Mouse (Mus musculus): Measurements from ENCODE around the gene Pdgfra. TPM values are rescaled to one million over a fixed set of nuclear protein-coding genes. Genes with fewer than 3 reads are reported as not detected.

The Pdgfra gene
- polyA plus RNA-seq (2014; fragmentation: Nextera tagmentation; extraction: Ambion mirVana), result 24.1 and 26.1 TPM in 2 replicates

DNA sequence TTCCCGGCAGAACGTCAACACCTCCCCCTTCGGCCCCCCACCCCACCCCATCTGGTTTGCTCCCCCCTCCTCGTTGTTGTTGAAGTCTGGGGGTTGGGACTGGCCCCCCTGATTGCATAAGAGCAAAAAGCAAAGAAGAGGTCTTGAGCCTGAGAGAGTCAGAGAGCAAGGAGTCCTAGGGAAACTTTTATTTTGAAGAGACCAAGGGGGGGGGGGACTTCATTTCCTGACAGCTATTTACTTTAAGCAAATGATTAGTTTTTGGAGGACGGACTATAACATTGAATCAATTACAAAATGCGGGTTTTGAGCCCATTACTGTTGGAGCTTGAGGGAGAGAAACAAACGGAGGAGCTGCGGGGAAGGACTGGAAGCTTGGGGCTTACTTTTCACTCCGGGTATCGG is at the start of gene Pdgfra:
Pdgfra (plus strand) TSS at position 272 of the 405 bp plus-strand sequence.
- Histone ChIP-seq H3K4me2 (replicated peaks) (peak within 1 kb of the TSS; percentile 41), H3K36me3 (replicated peaks; ENCODE audit: control insufficient read depth, insufficient read depth) (no peaks in the 10 kb centered on the region), H3K27me3 (ENCODE audit: control insufficient read depth, insufficient read depth, low read length) (peaks cover 92% of the 10 kb centered on the region), H3K27ac (0 out of 2 replicates have a peak within 1 kb of the TSS, but pooled peaks have one; percentile 28), H3K9ac (peak within 1 kb of the TSS; percentile 16; the same call in 1 of the 2 replicates), H3K4me1 (replicated peaks; ENCODE audit: control insufficient read depth, insufficient read depth, low read length) (peaks cover 23% of the 10 kb centered on the region; the same call in 1 of the 2 replicates), H3K9me3 (ENCODE audit: control insufficient read depth, low read length) (no peaks in the 10 kb centered on the region), H3K4me3 (replicated peaks; ENCODE audit: low read length) (peak within 1 kb of the TSS; percentile 23)
- 1% methylated on average over 10 of the region's 10 CpGs for WGBS
- no peak for ATAC-seq (ENCODE audit: low FRiP score)
- DNase-seq (ENCODE audit: low spot score), result no peak

DNA sequence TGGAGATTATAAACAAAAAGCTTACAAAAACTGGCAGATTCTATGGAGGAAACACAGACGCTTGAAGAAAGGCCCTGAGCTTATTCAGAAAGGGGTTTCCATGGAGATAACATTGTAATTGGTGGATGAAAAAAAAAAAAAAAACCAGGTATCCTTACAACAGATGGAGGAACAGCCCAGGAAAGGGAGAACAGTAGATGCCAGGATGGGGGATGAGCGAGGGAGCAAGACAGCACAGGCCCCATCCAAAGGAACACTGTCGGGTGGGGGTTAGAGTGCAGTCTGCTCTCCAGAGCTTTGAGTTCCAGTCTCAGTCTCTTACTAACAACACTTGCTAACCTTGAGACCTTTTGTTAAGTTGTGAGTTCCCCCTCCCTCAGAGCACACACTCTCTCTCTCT is 45.6 kb upstream of the Pdgfra start:
- Histone ChIP-seq H3K4me3 (replicated peaks; ENCODE audit: low read length) (no peak overlapping the region), H3K27ac (no peak overlapping the region), H3K4me1 (replicated peaks; ENCODE audit: control insufficient read depth, insufficient read depth, low read length) (no peaks in the 10 kb centered on the region), H3K9me3 (ENCODE audit: control insufficient read depth, low read length) (peaks cover 11% of the 10 kb centered on the region; the same call in 1 of the 2 replicates), H3K4me2 (replicated peaks) (no peak overlapping the region), H3K27me3 (ENCODE audit: control insufficient read depth, insufficient read depth, low read length) (no peaks in the 10 kb centered on the region), H3K9ac (no peak overlapping the region), H3K36me3 (replicated peaks; ENCODE audit: control insufficient read depth, insufficient read depth) (no peaks in the 10 kb centered on the region)
- ATAC-seq (ENCODE audit: low FRiP score) (no peak), DNase-seq (ENCODE audit: low spot score) (no peak)
- 53% methylated on average over 3 of the region's 3 CpGs for WGBS

DNA sequence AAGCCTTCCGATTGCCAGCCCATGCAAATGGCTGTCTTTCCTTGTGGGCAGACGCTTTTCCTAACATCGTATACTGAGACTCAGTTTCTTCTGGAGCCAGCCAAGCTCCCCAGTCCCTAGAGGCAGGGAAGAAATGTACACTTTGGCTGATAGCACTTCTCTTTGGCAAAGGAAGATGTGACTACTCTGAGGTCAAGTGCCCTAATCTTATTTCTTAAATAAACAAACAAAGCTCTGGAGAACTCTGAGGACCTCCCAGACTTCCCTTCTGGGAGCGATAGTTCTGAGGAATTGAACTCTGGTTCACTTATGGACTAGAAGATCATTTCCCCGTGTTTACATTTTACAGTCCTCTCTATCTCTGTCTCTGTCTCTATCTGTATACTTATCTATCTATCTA is 42.7 kb upstream of the Pdgfra start:
- H3K27me3 ChIP-seq (ENCODE audit: control insufficient read depth, insufficient read depth, low read length), result no peaks in the 10 kb centered on the region
- no peak overlapping the region for H3K4me3 ChIP-seq (replicated peaks; ENCODE audit: low read length)
- no peaks in the 10 kb centered on the region for H3K36me3 ChIP-seq (replicated peaks; ENCODE audit: control insufficient read depth, insufficient read depth)
- H3K4me2 ChIP-seq (replicated peaks), result no peak overlapping the region
- H3K4me1 ChIP-seq (replicated peaks; ENCODE audit: control insufficient read depth, insufficient read depth, low read length), result no peaks in the 10 kb centered on the region
- 75% methylated on average over 5 of the region's 5 CpGs for WGBS
- H3K9me3 ChIP-seq (ENCODE audit: control insufficient read depth, low read length), result peaks cover 11% of the 10 kb centered on the region; the same call in 1 of the 2 replicates
- DNase-seq (ENCODE audit: low spot score) (no peak), ATAC-seq (ENCODE audit: low FRiP score) (no peak)
- H3K27ac ChIP-seq, result no peak overlapping the region
- no peak overlapping the region for H3K9ac ChIP-seq

DNA sequence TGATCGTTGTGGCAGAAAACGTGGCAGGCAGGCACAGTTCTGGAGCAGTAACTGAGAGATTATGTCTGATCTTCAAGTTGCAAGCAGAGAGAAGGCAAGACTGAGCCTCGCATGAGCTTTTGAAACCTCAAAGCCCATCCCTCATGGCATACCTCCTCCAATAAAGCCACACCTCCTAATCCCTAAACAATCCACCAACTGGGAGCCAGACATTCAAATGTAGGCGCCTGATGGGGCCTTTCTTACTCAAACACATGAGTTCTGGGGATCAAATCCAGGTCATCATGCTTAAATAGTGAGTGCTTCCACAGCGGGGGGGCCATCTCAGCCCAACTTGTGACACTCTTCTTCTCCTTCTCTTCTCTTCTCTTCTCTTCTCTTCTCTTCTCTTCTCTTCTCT is 40.3 kb upstream of the Pdgfra start:
- Histone ChIP-seq H3K4me2 (replicated peaks) (no peak overlapping the region), H3K9ac (no peak overlapping the region), H3K9me3 (ENCODE audit: control insufficient read depth, low read length) (peaks cover 11% of the 10 kb centered on the region; the same call in 1 of the 2 replicates), H3K4me3 (replicated peaks; ENCODE audit: low read length) (no peak overlapping the region), H3K27me3 (ENCODE audit: control insufficient read depth, insufficient read depth, low read length) (no peaks in the 10 kb centered on the region), H3K4me1 (replicated peaks; ENCODE audit: control insufficient read depth, insufficient read depth, low read length) (no peaks in the 10 kb centered on the region), H3K36me3 (replicated peaks; ENCODE audit: control insufficient read depth, insufficient read depth) (no peaks in the 10 kb centered on the region), H3K27ac (no peak overlapping the region)
- no peak for DNase-seq (ENCODE audit: low spot score)
- ATAC-seq (ENCODE audit: low FRiP score), result no peak
- WGBS, result 69% methylated on average over 5 of the region's 5 CpGs

DNA sequence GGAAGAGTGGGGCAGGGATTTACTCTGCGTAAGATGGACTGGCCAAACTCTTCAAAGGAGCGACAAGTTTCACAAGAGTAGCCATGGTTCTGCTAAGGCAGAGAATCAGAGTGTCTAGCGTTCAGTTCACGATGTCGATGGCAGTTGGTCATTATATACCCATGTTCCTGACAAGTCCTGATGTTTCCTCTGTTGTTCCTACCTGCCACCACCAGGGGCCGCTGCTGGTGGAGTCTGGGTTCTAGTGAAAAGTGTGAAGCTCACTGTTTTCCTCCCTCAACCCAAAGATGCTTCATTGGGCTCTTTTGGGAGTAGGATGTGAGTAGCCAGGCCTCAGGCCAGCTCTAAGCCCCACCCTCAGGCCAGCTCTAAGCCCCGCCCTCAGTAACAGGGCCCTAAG is 33.3 kb upstream of the Pdgfra start:
- DNase-seq (ENCODE audit: low spot score), result no peak
- no peak overlapping the region for H3K27ac ChIP-seq
- ATAC-seq (ENCODE audit: low FRiP score), result no peak
- no peak overlapping the region for H3K9ac ChIP-seq
- no peaks in the 10 kb centered on the region for H3K4me1 ChIP-seq (replicated peaks; ENCODE audit: control insufficient read depth, insufficient read depth, low read length)
- no peaks in the 10 kb centered on the region for H3K9me3 ChIP-seq (ENCODE audit: control insufficient read depth, low read length)
- no peak overlapping the region for H3K4me2 ChIP-seq (replicated peaks)
- H3K27me3 ChIP-seq (ENCODE audit: control insufficient read depth, insufficient read depth, low read length), result no peaks in the 10 kb centered on the region
- H3K36me3 ChIP-seq (replicated peaks; ENCODE audit: control insufficient read depth, insufficient read depth), result no peaks in the 10 kb centered on the region
- no peak overlapping the region for H3K4me3 ChIP-seq (replicated peaks; ENCODE audit: low read length)
- WGBS, result 64% methylated on average over 7 of the region's 7 CpGs

DNA sequence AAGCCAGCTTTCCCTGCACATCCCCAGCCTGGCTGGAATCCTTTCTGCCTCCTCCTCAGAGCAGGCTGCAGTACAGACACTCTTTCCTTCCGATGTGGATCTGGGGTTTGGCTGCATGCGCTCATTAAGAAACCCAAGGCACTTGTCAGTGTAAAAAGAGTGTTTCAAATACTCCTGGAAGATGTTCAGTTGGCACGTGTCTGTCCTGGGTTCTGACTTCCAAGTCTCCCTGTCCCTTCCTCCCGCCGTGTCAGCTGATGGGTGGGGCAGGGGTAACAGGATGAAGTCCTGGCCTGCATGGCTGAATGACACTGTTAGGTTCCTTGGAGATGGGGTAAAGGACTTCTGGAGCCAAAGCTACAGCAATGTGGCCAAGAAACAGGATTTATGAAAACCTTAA is 30.4 kb upstream of the Pdgfra start:
- no peak overlapping the region for H3K27ac ChIP-seq
- no peak overlapping the region for H3K4me2 ChIP-seq (replicated peaks)
- no peak overlapping the region for H3K4me3 ChIP-seq (replicated peaks; ENCODE audit: low read length)
- H3K4me1 ChIP-seq (replicated peaks; ENCODE audit: control insufficient read depth, insufficient read depth, low read length), result no peaks in the 10 kb centered on the region
- 42% methylated on average over 5 of the region's 5 CpGs for WGBS
- ATAC-seq (ENCODE audit: low FRiP score), result no peak
- no peaks in the 10 kb centered on the region for H3K9me3 ChIP-seq (ENCODE audit: control insufficient read depth, low read length)
- no peak for DNase-seq (ENCODE audit: low spot score)
- H3K27me3 ChIP-seq (ENCODE audit: control insufficient read depth, insufficient read depth, low read length), result no peaks in the 10 kb centered on the region
- no peak overlapping the region for H3K9ac ChIP-seq
- no peaks in the 10 kb centered on the region for H3K36me3 ChIP-seq (replicated peaks; ENCODE audit: control insufficient read depth, insufficient read depth)

DNA sequence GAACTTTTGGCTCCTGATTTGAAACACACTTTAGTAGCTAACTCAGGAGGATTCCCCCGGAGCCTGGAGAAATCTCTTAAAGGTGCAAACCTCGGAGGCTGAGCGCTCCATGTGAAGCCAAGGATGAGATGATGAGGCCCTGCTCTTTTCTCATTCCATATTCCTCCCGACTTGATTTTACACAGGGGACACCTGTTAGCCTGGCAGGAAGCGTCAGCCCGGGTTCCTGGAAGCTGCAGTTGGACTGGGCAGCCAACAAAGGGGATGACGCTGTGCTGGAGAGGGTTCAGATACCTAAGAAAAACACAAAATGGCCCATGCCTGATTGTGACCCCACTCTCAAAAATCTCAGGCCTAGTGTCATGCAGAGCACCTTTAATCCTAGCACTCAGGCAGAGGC is 17.4 kb upstream of the Pdgfra start:
- 87% methylated on average over 7 of the region's 7 CpGs for WGBS
- ATAC-seq (ENCODE audit: low FRiP score), result no peak

DNA sequence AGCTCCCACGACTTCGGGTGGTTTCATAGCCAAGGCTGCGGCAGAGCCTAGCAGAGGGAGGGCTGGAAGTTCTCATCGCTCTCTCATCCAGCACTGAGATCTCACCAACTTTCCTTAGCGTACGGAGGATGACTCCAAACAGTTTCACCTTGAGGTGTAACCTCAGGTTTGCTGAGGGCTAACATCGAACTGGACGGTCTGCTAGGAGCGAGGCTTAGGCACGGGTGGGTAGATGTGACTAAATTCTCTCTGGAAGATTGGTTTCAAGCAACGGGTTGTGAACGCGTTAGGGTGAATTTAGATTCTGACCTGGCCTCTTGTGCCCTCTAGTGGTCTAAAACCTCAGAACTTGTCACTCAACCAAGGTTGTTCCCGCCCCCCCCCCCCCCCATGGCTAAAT is 9.0 kb upstream of the Pdgfra start:
- WGBS, result 5% methylated on average over 14 of the region's 14 CpGs
- Histone ChIP-seq H3K27me3 (ENCODE audit: control insufficient read depth, insufficient read depth, low read length) (peaks cover 58% of the 10 kb centered on the region), H3K36me3 (replicated peaks; ENCODE audit: control insufficient read depth, insufficient read depth) (no peaks in the 10 kb centered on the region), H3K4me2 (replicated peaks) (peak overlapping the region; percentile 45), H3K27ac (no peak overlapping the region), H3K4me3 (replicated peaks; ENCODE audit: low read length) (no peak overlapping the region; the same call in 1 of the 2 replicates), H3K4me1 (replicated peaks; ENCODE audit: control insufficient read depth, insufficient read depth, low read length) (0 out of 2 replicates have a peak, but pooled peaks cover 3% of the 10 kb centered on the region), H3K9ac (no peak overlapping the region), H3K9me3 (ENCODE audit: control insufficient read depth, low read length) (no peaks in the 10 kb centered on the region)
- ATAC-seq (ENCODE audit: low FRiP score) (no peak), DNase-seq (ENCODE audit: low spot score) (peak; percentile 87)

More for the DNA sequence above, 17.4 kb upstream of the Pdgfra start:
- no peak overlapping the region for H3K4me3 ChIP-seq (replicated peaks; ENCODE audit: low read length)
- no peaks in the 10 kb centered on the region for H3K9me3 ChIP-seq (ENCODE audit: control insufficient read depth, low read length)
- H3K27me3 ChIP-seq (ENCODE audit: control insufficient read depth, insufficient read depth, low read length), result peaks cover 2% of the 10 kb centered on the region; the same call in 1 of the 2 replicates
- no peak overlapping the region for H3K27ac ChIP-seq
- H3K36me3 ChIP-seq (replicated peaks; ENCODE audit: control insufficient read depth, insufficient read depth), result no peaks in the 10 kb centered on the region
- no peak overlapping the region for H3K9ac ChIP-seq
- no peaks in the 10 kb centered on the region for H3K4me1 ChIP-seq (replicated peaks; ENCODE audit: control insufficient read depth, insufficient read depth, low read length)
- H3K4me2 ChIP-seq (replicated peaks), result no peak overlapping the region
- DNase-seq (ENCODE audit: low spot score), result no peak

DNA sequence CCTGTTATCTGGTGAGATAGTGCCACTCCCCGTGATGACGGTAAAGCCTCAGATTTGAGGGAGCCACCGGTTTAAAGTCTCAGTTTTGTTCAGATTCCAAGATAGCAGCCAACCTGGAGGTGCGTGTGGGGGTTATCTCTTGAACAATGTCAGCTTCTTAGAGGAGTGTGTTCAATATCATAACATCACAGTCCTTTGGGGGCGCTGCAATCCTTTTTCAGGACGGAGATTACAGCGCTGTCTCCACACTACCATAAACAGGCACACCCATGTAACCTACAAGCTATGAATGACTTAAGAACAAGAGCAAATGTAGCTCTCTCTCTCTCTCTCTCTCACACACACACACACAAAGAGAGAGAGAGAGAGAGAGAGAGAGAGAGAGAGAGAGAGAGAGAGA is 8.3 kb upstream of the Pdgfra start:
- Histone ChIP-seq H3K4me2 (replicated peaks) (no peak overlapping the region), H3K27ac (no peak overlapping the region), H3K4me1 (replicated peaks; ENCODE audit: control insufficient read depth, insufficient read depth, low read length) (0 out of 2 replicates have a peak, but pooled peaks cover 3% of the 10 kb centered on the region), H3K4me3 (replicated peaks; ENCODE audit: low read length) (no peak overlapping the region), H3K9me3 (ENCODE audit: control insufficient read depth, low read length) (no peaks in the 10 kb centered on the region), H3K36me3 (replicated peaks; ENCODE audit: control insufficient read depth, insufficient read depth) (no peaks in the 10 kb centered on the region), H3K9ac (no peak overlapping the region), H3K27me3 (ENCODE audit: control insufficient read depth, insufficient read depth, low read length) (peaks cover 64% of the 10 kb centered on the region)
- ATAC-seq (ENCODE audit: low FRiP score) (no peak), DNase-seq (ENCODE audit: low spot score) (no peak)
- 42% methylated on average over 7 of the region's 7 CpGs for WGBS

DNA sequence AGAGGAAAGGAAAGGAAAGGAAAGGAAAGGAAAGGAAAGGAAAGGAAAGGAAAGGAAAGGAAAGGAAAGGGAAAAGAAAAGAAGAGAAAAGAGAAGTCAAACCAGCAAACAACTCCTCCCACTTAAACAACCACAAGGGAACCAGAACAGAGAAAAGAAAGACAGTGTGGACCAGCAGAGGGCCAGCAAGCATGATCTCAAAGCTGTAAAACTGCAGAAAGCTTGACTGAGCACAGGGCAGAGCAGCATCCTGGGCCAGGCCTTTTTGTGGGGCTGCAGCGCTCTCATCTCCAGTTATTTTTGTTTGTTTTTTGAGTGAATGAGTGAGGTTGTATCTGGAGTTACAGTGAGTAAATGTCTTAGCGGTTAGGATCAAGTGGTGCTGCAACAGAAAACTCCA is 6.8 kb upstream of the Pdgfra start:
- 76% methylated on average over 2 of the region's 2 CpGs for WGBS
- H3K4me1 ChIP-seq (replicated peaks; ENCODE audit: control insufficient read depth, insufficient read depth, low read length), result 0 out of 2 replicates have a peak, but pooled peaks cover 3% of the 10 kb centered on the region

More for the DNA sequence above, 6.8 kb upstream of the Pdgfra start:
- no peaks in the 10 kb centered on the region for H3K36me3 ChIP-seq (replicated peaks; ENCODE audit: control insufficient read depth, insufficient read depth)
- H3K9ac ChIP-seq, result no peak overlapping the region
- no peaks in the 10 kb centered on the region for H3K9me3 ChIP-seq (ENCODE audit: control insufficient read depth, low read length)
- H3K4me3 ChIP-seq (replicated peaks; ENCODE audit: low read length), result no peak overlapping the region
- peaks cover 75% of the 10 kb centered on the region for H3K27me3 ChIP-seq (ENCODE audit: control insufficient read depth, insufficient read depth, low read length)
- ATAC-seq (ENCODE audit: low FRiP score), result no peak
- no peak overlapping the region for H3K27ac ChIP-seq
- no peak for DNase-seq (ENCODE audit: low spot score)
- H3K4me2 ChIP-seq (replicated peaks), result no peak overlapping the region

Measured in hindbrain, embryonic 14.5 days (tissue).